Mouse (Mus musculus) midbrain, embryonic 14.5 days (tissue): Measurements from ENCODE around the gene Rtl5. TPM values are rescaled to one million over a fixed set of nuclear protein-coding genes. Genes with fewer than 3 reads are reported as not detected.

Source experiments
- ATAC-seq: fragments of 200-750 bp; cut with Nextera tagmentation; 2 replicates; pipeline ENCODE4 v1.8.0; 2017; ENCODE audit warnings: moderate number of reproducible peaks, moderate library complexity; ENCODE audit not compliant: low FRiP score, low TSS enrichment
- DNase-seq: peaks from one replicate; pipeline ENCODE4 v3.0.0-alpha.2; 2015
- H3K27ac ChIP-seq: fragments of 300-500 bp; sonication (generic); replicated peaks from 2 replicates; pipeline ENCODE4 v1.5.1; 2014; ENCODE audit warnings: mild to moderate bottlenecking, low read depth, low read length, moderate library complexity
- H3K27me3 ChIP-seq: fragments of 300-500 bp; sonication (generic); 2 replicates; pipeline ENCODE4 v1.6.1; 2014; ENCODE audit warnings: low read length, control low read depth, mixed read lengths; ENCODE audit not compliant: control insufficient read depth, insufficient read depth
- H3K36me3 ChIP-seq: fragments of 300-500 bp; sonication (generic); 2 replicates; pipeline ENCODE4 v1.6.1; 2014; ENCODE audit warnings: low read length, control low read depth; ENCODE audit not compliant: control insufficient read depth, insufficient read depth
- H3K4me1 ChIP-seq: fragments of 300-500 bp; sonication (generic); 2 replicates; pipeline ENCODE4 v1.6.1; 2014; ENCODE audit warnings: mild to moderate bottlenecking, antibody characterized with exemption, low read length, control low read depth; ENCODE audit not compliant: control insufficient read depth, insufficient read depth
- H3K4me2 ChIP-seq: fragments of 300-500 bp; sonication (generic); 2 replicates; pipeline ENCODE4 v1.6.1; 2014; ENCODE audit warnings: mild to moderate bottlenecking, low read length, moderate library complexity
- H3K4me3 ChIP-seq: fragments of 300-500 bp; sonication (generic); replicated peaks from 2 replicates; pipeline ENCODE4 v1.5.1; 2014; ENCODE audit warnings: low read depth, low read length
- H3K9ac ChIP-seq: fragments of 300-500 bp; sonication (generic); replicated peaks from 2 replicates; pipeline ENCODE4 v1.6.1; 2014; ENCODE audit warnings: mild to moderate bottlenecking, low read length, moderate library complexity
- H3K9me3 ChIP-seq: fragments of 300-500 bp; sonication (generic); 2 replicates; pipeline ENCODE4 v1.6.1; 2016; ENCODE audit warnings: low read length, control low read depth, mixed read lengths; ENCODE audit not compliant: control insufficient read depth
- WGBS: fragments of 180-500 bp; shearing (Covaris S2); extraction: QIAGEN DNeasy Blood & Tissue Kit; methylation state at CpG from one replicate; pipeline ENCODE4 v1.1.7; 2014; 5-methylcytosine and 5-hydroxymethylcytosine counted together
- polyA plus RNA-seq: library from polyadenylated mRNA; unstranded; fragments of >200 nt; fragmentation: Nextera tagmentation; extraction: Ambion mirVana; gene quantifications from 2 replicates; pipeline ENCODE4 v1.2.1, GENCODE M21; 2014

Rtl5 gene
- polyA plus RNA-seq, 1 experiment from 2014 or later, result 4.9 TPM

GRCm38 (mm10) chrX:102059437-102059836 is 11.7 kb downstream of the Rtl5 start:
- Histone ChIP-seq H3K4me1 (0 out of 2 replicates have a peak, but pooled peaks cover 3% of the 10 kb centered on the region), H3K9ac (no peak overlapping the region), H3K9me3 (no peaks in the 10 kb centered on the region), H3K4me2 (no peak overlapping the region), H3K4me3 (no peak overlapping the region), H3K36me3 (no peaks in the 10 kb centered on the region), H3K27me3 (no peaks in the 10 kb centered on the region), H3K27ac (no peak overlapping the region)
- DNase-seq, result peak; percentile 55
- ATAC-seq, result no peak
- 63% methylated on average over 9 of the region's 9 CpGs for WGBS

- H3K27me3 ChIP-seq, result no peaks in the 10 kb centered on the region
- H3K9me3 ChIP-seq, result no peaks in the 10 kb centered on the region
- DNase-seq (no peak), ATAC-seq (no peak)
- H3K4me1 ChIP-seq, result no peaks in the 10 kb centered on the region
- H3K9ac ChIP-seq, result no peak overlapping the region
- WGBS, result 88% methylated on average over 4 of the region's 4 CpGs
- H3K4me2 ChIP-seq, result no peak overlapping the region
- no peak overlapping the region for H3K4me3 ChIP-seq
- H3K27ac ChIP-seq, result no peak overlapping the region
- H3K36me3 ChIP-seq, result no peaks in the 10 kb centered on the region
Measured at GRCm38 (mm10) chrX:102054009-102054408, 17.1 kb downstream of the Rtl5 start.

GRCm38 (mm10) chrX:102053371-102053770 is 17.7 kb downstream of the Rtl5 start:
- no peak overlapping the region for H3K27ac ChIP-seq
- no peak for ATAC-seq
- DNase-seq, result no peak
- H3K36me3 ChIP-seq, result no peaks in the 10 kb centered on the region
- H3K9ac ChIP-seq, result no peak overlapping the region
- H3K27me3 ChIP-seq, result no peaks in the 10 kb centered on the region
- no peak overlapping the region for H3K4me2 ChIP-seq
- H3K4me1 ChIP-seq, result no peaks in the 10 kb centered on the region
- H3K4me3 ChIP-seq, result no peak overlapping the region
- 91% methylated on average over 2 of the region's 2 CpGs for WGBS
- no peaks in the 10 kb centered on the region for H3K9me3 ChIP-seq

GRCm38 (mm10) chrX:102051225-102051624 is 19.9 kb downstream of the Rtl5 start:
- H3K4me1 ChIP-seq, result no peaks in the 10 kb centered on the region
- H3K4me2 ChIP-seq, result no peak overlapping the region
- no peak overlapping the region for H3K9ac ChIP-seq
- 76% methylated on average over 4 of the region's 4 CpGs for WGBS
- no peak for ATAC-seq
- H3K27me3 ChIP-seq, result no peaks in the 10 kb centered on the region
- H3K4me3 ChIP-seq, result no peak overlapping the region
- DNase-seq, result no peak
- H3K9me3 ChIP-seq, result no peaks in the 10 kb centered on the region
- no peaks in the 10 kb centered on the region for H3K36me3 ChIP-seq
- H3K27ac ChIP-seq, result no peak overlapping the region

GRCm38 (mm10) chrX:102050552-102050951 is 20.6 kb downstream of the Rtl5 start:
- no peak for DNase-seq
- no peaks in the 10 kb centered on the region for H3K27me3 ChIP-seq
- 78% methylated on average over 6 of the region's 6 CpGs for WGBS
- H3K4me1 ChIP-seq, result no peaks in the 10 kb centered on the region
- no peak overlapping the region for H3K4me2 ChIP-seq
- H3K9me3 ChIP-seq, result no peaks in the 10 kb centered on the region
- no peak overlapping the region for H3K4me3 ChIP-seq
- no peak for ATAC-seq
- H3K27ac ChIP-seq, result no peak overlapping the region
- H3K9ac ChIP-seq, result no peak overlapping the region
- no peaks in the 10 kb centered on the region for H3K36me3 ChIP-seq

GRCm38 (mm10) chrX:102042386-102042785 is 28.7 kb downstream of the Rtl5 start:
- no peak overlapping the region for H3K9ac ChIP-seq
- H3K4me1 ChIP-seq, result no peaks in the 10 kb centered on the region
- no peak overlapping the region for H3K27ac ChIP-seq
- H3K9me3 ChIP-seq, result no peaks in the 10 kb centered on the region
- no peak overlapping the region for H3K4me2 ChIP-seq
- ATAC-seq (no peak), DNase-seq (no peak)
- H3K4me3 ChIP-seq, result no peak overlapping the region
- no peaks in the 10 kb centered on the region for H3K36me3 ChIP-seq
- WGBS, result 91% methylated on average over 4 of the region's 4 CpGs
- H3K27me3 ChIP-seq, result no peaks in the 10 kb centered on the region

GRCm38 (mm10) chrX:102041562-102041961 is 29.5 kb downstream of the Rtl5 start:
- H3K4me1 ChIP-seq, result no peaks in the 10 kb centered on the region
- no peak overlapping the region for H3K4me2 ChIP-seq
- no peak overlapping the region for H3K27ac ChIP-seq
- DNase-seq (peak; percentile 18), ATAC-seq (no peak)
- 40% methylated on average over 7 of the region's 7 CpGs for WGBS
- H3K27me3 ChIP-seq, result no peaks in the 10 kb centered on the region
- no peak overlapping the region for H3K9ac ChIP-seq
- no peaks in the 10 kb centered on the region for H3K9me3 ChIP-seq
- H3K36me3 ChIP-seq, result no peaks in the 10 kb centered on the region
- no peak overlapping the region for H3K4me3 ChIP-seq

GRCm38 (mm10) chrX:102037506-102037905 is 33.6 kb downstream of the Rtl5 start:
- no peaks in the 10 kb centered on the region for H3K9me3 ChIP-seq
- H3K27me3 ChIP-seq, result no peaks in the 10 kb centered on the region
- no peak overlapping the region for H3K4me3 ChIP-seq
- H3K9ac ChIP-seq, result no peak overlapping the region
- H3K36me3 ChIP-seq, result no peaks in the 10 kb centered on the region
- 64% methylated on average over 2 of the region's 2 CpGs for WGBS
- ATAC-seq (no peak), DNase-seq (peak; percentile 14)
- no peak overlapping the region for H3K27ac ChIP-seq
- H3K4me1 ChIP-seq, result no peaks in the 10 kb centered on the region
- H3K4me2 ChIP-seq, result no peak overlapping the region

- H3K27me3 ChIP-seq, result no peaks in the 10 kb centered on the region
- no peaks in the 10 kb centered on the region for H3K36me3 ChIP-seq
- no peak overlapping the region for H3K4me2 ChIP-seq
- WGBS, result 68% methylated on average over 3 of the region's 3 CpGs
- no peak overlapping the region for H3K9ac ChIP-seq
- no peak overlapping the region for H3K27ac ChIP-seq
- ATAC-seq (no peak), DNase-seq (no peak)
- H3K4me3 ChIP-seq, result no peak overlapping the region
- H3K9me3 ChIP-seq, result no peaks in the 10 kb centered on the region
- H3K4me1 ChIP-seq, result peaks cover under 1% of the 10 kb centered on the region; the same call in 1 of the 2 replicates
Measured at GRCm38 (mm10) chrX:102036866-102037361, 34.2 kb downstream of the Rtl5 start.
